Mouse (Mus musculus) MEL (cell line): ENCODE results near the gene Tmem151b. TPM values are rescaled to one million over a fixed set of nuclear protein-coding genes. Genes with fewer than 3 reads are reported as not detected.

Source experiments
- DNase-seq: peaks from one replicate; pipeline ENCODE4 v3.0.0; 2011; ENCODE audit warnings: low read depth, low spot score
- H3K27ac ChIP-seq: 2 replicates; pipeline ENCODE4 v1.5.1; 2012; ENCODE audit warnings: low read depth, mild to moderate bottlenecking, control low read depth, low read length, moderate library complexity; ENCODE audit not compliant: control insufficient read depth
- H3K27me3 ChIP-seq, 2 experiments: fragments of 150-350 bp in 1 of 2; sonication (generic) in 1 of 2; 2 replicates each; pipeline ENCODE4 v1.6.1; 2012; ENCODE audit warnings: low read length in 2 of 2, mild to moderate bottlenecking in 2 of 2, improper control_type of control experiment in 1 of 2, moderate library complexity in 1 of 2; ENCODE audit not compliant: insufficient read depth in 2 of 2, control insufficient read depth in 1 of 2
- H3K36me3 ChIP-seq, 2 experiments: 2 replicates each; pipeline ENCODE4 v1.6.1; 2012 to 2014; ENCODE audit warnings: low read length in 2 of 2, improper control_type of control experiment in 1 of 2, inconsistent platforms in 1 of 2, mild to moderate bottlenecking in 1 of 2; ENCODE audit not compliant: insufficient read depth in 2 of 2, control insufficient read depth in 1 of 2
- H3K4me1 ChIP-seq, 2 experiments: fragments of 150-350 bp in 1 of 2; sonication (generic) in 1 of 2; 2 replicates each; pipeline ENCODE4 v1.6.1; 2012; ENCODE audit warnings: low read length in 2 of 2, improper control_type of control experiment in 1 of 2, mild to moderate bottlenecking in 1 of 2; ENCODE audit not compliant: insufficient read depth in 2 of 2, control insufficient read depth in 1 of 2
- H3K4me3 ChIP-seq, 2 experiments: fragments of 150-350 bp in 1 of 2; sonication (generic) in 1 of 2; 2 replicates each; pipeline ENCODE4 v1.5.1; 2012; ENCODE audit warnings: low read depth in 2 of 2, low read length in 2 of 2, mild to moderate bottlenecking in 2 of 2, moderate library complexity in 2 of 2, control low read depth in 1 of 2, improper control_type of control experiment in 1 of 2; ENCODE audit not compliant: control insufficient read depth in 1 of 2, insufficient read depth in 1 of 2
- H3K79me2 ChIP-seq: 2 replicates; pipeline ENCODE4 v1.6.1; 2012; ENCODE audit warnings: mild to moderate bottlenecking, low read length, moderate library complexity; ENCODE audit not compliant: control insufficient read depth, poor library complexity, insufficient read depth
- H3K9ac ChIP-seq: 2 replicates; pipeline ENCODE4 v1.6.1; 2012; ENCODE audit warnings: low read depth, mild to moderate bottlenecking, control low read depth, low read length, moderate library complexity; ENCODE audit not compliant: control insufficient read depth, poor library complexity, severe bottlenecking
- H3K9me3 ChIP-seq: fragments of 150-350 bp; sonication (generic); replicated peaks from 2 replicates; pipeline ENCODE4 v1.6.1; 2012; ENCODE audit warnings: mild to moderate bottlenecking, low read length, improper control_type of control experiment, moderate library complexity; ENCODE audit not compliant: insufficient read depth
- CHD1 ChIP-seq: IDR thresholded peaks from 2 replicates; pipeline ENCODE4 v1.6.1; 2012; ENCODE audit warnings: low read depth, mild to moderate bottlenecking, inconsistent platforms, low read length, improper control_type of control experiment
- ELF1 ChIP-seq: IDR thresholded peaks from 2 replicates; pipeline ENCODE4 v1.6.1; 2014; ENCODE audit warnings: low read depth, mild to moderate bottlenecking, inconsistent platforms, low read length, improper control_type of control experiment, moderate library complexity
- EP300 ChIP-seq, 2 experiments: IDR thresholded peaks; 2 replicates each; pipeline ENCODE4 v1.6.1; 2011; ENCODE audit warnings: improper control_type of control experiment in 2 of 2, low read length in 2 of 2, low read depth in 1 of 2, mild to moderate bottlenecking in 1 of 2
- GATA1 ChIP-seq: IDR thresholded peaks from 2 replicates; pipeline ENCODE4 v1.6.1; 2011; ENCODE audit warnings: low read depth, low read length, improper control_type of control experiment
- HCFC1 ChIP-seq: IDR thresholded peaks from 2 replicates; pipeline ENCODE4 v1.6.1; 2012; ENCODE audit warnings: low read depth, mild to moderate bottlenecking, inconsistent platforms, low read length, improper control_type of control experiment, moderate library complexity
- MXI1 ChIP-seq: IDR thresholded peaks from 2 replicates; pipeline ENCODE4 v1.6.1; 2011; ENCODE audit warnings: mild to moderate bottlenecking, low read depth, low read length, improper control_type of control experiment
- MYB ChIP-seq: IDR thresholded peaks from 2 replicates; pipeline ENCODE4 v1.6.1; 2011; ENCODE audit warnings: mild to moderate bottlenecking, low read depth, low read length, improper control_type of control experiment
- NELFE ChIP-seq: IDR thresholded peaks from 2 replicates; pipeline ENCODE4 v1.6.1; 2011; ENCODE audit warnings: low read depth, low read length, improper control_type of control experiment
- NRF1 ChIP-seq: IDR thresholded peaks from 2 replicates; pipeline ENCODE4 v1.6.1; 2014; ENCODE audit warnings: low read depth, mild to moderate bottlenecking, inconsistent platforms, low read length, improper control_type of control experiment, moderate library complexity; ENCODE audit not compliant: poor library complexity, insufficient read depth, severe bottlenecking
- RAD21 ChIP-seq: IDR thresholded peaks from 2 replicates; pipeline ENCODE4 v1.6.1; 2011; ENCODE audit warnings: mild to moderate bottlenecking, low read depth, low read length, improper control_type of control experiment
- RCOR1 ChIP-seq: IDR thresholded peaks from 2 replicates; pipeline ENCODE4 v1.6.1; 2012; ENCODE audit warnings: low read depth, mild to moderate bottlenecking, inconsistent platforms, low read length, improper control_type of control experiment
- SIN3A ChIP-seq: IDR thresholded peaks from 2 replicates; pipeline ENCODE4 v1.6.1; 2012; ENCODE audit warnings: low read length, improper control_type of control experiment, inconsistent platforms
- SMC3 ChIP-seq: IDR thresholded peaks from 2 replicates; pipeline ENCODE4 v1.6.1; 2011; ENCODE audit warnings: low read depth, low read length, improper control_type of control experiment
- TCF12 ChIP-seq: IDR thresholded peaks from 2 replicates; pipeline ENCODE4 v1.6.1; 2014; ENCODE audit warnings: low read depth, mild to moderate bottlenecking, inconsistent platforms, low read length, improper control_type of control experiment, moderate library complexity
- UBTF ChIP-seq: IDR thresholded peaks from 2 replicates; pipeline ENCODE4 v1.6.1; 2012; ENCODE audit warnings: low read depth, mild to moderate bottlenecking, inconsistent platforms, low read length, improper control_type of control experiment, moderate library complexity, borderline replicate concordance; ENCODE audit not compliant: insufficient read depth
- USF1 ChIP-seq: IDR thresholded peaks from 2 replicates; pipeline ENCODE4 v1.6.1; 2014; ENCODE audit warnings: low read depth, mild to moderate bottlenecking, inconsistent platforms, low read length, improper control_type of control experiment, moderate library complexity
- USF2 ChIP-seq, 2 experiments: IDR thresholded peaks; 2 replicates each; pipeline ENCODE4 v1.6.1; 2011 to 2012; ENCODE audit warnings: improper control_type of control experiment in 2 of 2, low read length in 2 of 2, borderline replicate concordance in 1 of 2, inconsistent platforms in 1 of 2, low read depth in 1 of 2, mild to moderate bottlenecking in 1 of 2; ENCODE audit not compliant: insufficient read depth in 1 of 2
- ZMIZ1 ChIP-seq: IDR thresholded peaks from 2 replicates; pipeline ENCODE4 v1.6.1; 2012; ENCODE audit warnings: low read depth, mild to moderate bottlenecking, inconsistent platforms, low read length, improper control_type of control experiment, moderate library complexity
- ZNF384 ChIP-seq: IDR thresholded peaks from 2 replicates; pipeline ENCODE4 v1.6.1; 2012; ENCODE audit warnings: low read depth, mild to moderate bottlenecking, inconsistent platforms, low read length, improper control_type of control experiment
- polyA plus RNA-seq, 2 experiments: library from polyadenylated mRNA; stranded (reverse) in 1 of 2; unstranded in 1 of 2; fragments of >175 nt in 1 of 2; fragments of >200 nt in 1 of 2; gene quantifications; 2 replicates each; pipeline versions ENCODE4 v1.2.1 to v1.2.4; 2012; ENCODE audit warnings: low replicate concordance in 2 of 2, low read depth in 1 of 2; ENCODE audit not compliant: insufficient read length in 2 of 2, insufficient read depth in 1 of 2, missing spikeins in 1 of 2
- total RNA-seq: library from RNA; depleted of rRNA; stranded (reverse); fragments of 300-350 nt; gene quantifications from 2 replicates; pipeline ENCODE4 v1.2.3, GENCODE M21; 2012

Gene Tmem151b
- total and polyA plus RNA-seq, 3 experiments = 0.15 to 1.1 TPM; not detected in 1

DNA sequence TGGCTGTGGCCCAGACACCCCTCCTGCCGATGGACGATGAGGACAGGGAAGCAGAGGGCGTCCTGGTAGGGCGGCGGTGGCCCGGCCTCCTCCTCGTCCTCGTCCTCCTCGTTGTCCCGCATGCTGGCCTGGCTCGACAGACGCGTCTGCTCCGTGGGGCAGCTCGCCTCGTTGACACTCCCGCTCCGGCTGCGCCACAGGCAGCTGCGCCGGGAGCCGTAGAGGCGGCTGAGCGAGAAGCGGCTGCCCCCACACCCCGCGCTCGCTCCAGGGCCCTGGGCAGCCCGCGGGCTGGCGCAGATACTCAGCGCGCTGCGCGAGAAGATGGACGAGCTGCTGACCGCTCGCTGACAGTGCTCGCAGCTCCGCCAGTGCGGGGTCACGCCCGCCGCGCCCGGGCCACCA lies 4.6 kb downstream of the Tmem151b start:
- H3K4me3 ChIP-seq = no peak overlapping the region
- H3K9ac ChIP-seq = no peak overlapping the region

DNA sequence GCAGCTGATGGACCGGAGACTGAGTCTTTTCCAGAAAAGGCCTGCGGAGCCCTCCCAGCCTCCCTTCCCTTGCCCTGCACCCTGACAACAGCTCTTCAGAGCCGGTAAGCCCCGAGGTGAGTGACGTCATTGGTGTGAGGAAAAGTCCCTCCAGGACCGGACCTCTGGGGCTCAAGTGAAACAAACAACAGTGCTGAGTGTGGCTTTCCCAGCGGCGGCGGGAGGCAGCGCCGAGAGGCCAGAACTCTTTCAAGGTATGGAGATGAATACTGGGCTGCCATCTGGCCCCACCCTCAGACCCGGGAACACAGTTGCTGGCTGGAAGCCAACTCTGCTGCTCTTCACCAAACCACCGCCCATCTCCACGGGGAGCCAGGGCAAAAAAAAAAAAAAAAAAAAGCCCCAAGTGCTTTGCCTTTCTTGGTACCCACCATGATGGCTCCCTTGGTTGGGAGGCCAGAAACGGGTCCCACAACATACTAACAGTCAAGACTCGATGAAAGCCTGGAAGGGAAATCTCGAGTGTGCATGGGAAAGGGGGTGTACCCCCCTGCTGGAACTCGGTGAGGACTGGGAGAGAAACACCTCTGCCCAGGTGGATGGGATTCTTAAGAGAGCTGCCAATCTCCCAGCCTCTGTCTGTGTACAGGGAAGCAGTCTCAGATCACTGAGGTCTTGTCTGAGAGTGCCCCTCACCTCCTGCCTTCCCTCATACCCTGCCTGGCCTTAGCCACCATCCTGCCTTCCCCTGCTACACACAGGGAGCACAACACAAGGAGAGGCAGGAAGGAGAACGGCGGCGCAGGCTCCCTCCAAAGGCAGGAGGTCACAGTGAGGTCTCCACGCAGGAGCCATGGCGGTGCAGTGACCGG lies 5.2 kb downstream of the Tmem151b start:
- H3K9me3 ChIP-seq = no peaks in the 10 kb centered on the region

More for the DNA sequence above, 4.6 kb downstream of the Tmem151b start:
- peaks cover 2% of the 10 kb centered on the region in 2 experiments; a peak in 3 of 4 replicates for H3K27me3 ChIP-seq
- peaks cover 0 to 8% of the 10 kb centered on the region in 2 experiments; a peak in 1 of 4 replicates for H3K4me1 ChIP-seq
- TF ChIP-seq TCF12 = no peak
- TF ChIP-seq NELFE = no peak
- TF ChIP-seq SMC3 = no peak
- TF ChIP-seq USF2 (IDR thresholded peaks at IDR 0.05; ENCODE audit: borderline replicate concordance in 1 of 2, insufficient read depth in 1 of 2, low read depth in 1 of 2, low read length in 2 of 2) = no peak
- TF ChIP-seq MXI1 = no peak
- TF ChIP-seq, all 39 proteins: peak for 0
- H3K36me3 ChIP-seq = no peaks in the 10 kb centered on the region
- DNase-seq = no peak
- H3K9me3 ChIP-seq = no peaks in the 10 kb centered on the region
- H3K79me2 ChIP-seq = no peaks in the 10 kb centered on the region
- H3K27ac ChIP-seq = no peak overlapping the region

DNA sequence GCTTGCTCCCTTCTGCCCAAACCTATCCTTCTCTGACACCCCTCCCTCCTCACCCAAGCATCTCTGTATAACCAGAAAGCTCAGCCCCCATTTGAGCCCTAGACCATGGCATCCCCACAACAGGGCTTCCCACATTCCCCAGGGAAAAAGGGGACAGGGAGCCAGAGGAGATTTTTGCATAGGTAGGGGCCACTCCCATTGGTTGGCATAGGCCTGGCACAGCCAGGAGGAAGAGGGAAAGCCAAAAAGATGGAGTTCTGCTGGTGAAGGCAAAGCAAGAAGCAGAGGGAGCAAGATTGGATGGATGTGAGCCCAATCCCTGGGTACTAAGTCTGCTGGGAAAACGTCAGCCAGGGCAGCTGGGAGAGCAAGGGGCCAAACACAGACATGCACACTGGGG lies 6.4 kb downstream of the Tmem151b start:
- peaks cover 0 to 2% of the 10 kb centered on the region in 2 experiments; a peak in 1 of 4 replicates for H3K4me1 ChIP-seq
- no peaks in the 10 kb centered on the region for H3K9me3 ChIP-seq
- H3K79me2 ChIP-seq = no peaks in the 10 kb centered on the region
- no peak overlapping the region for H3K4me3 ChIP-seq
- TF ChIP-seq TCF12 = no peak
- no peak for TF ChIP-seq MYB
- TF ChIP-seq USF2 (IDR thresholded peaks at IDR 0.05; ENCODE audit: borderline replicate concordance in 1 of 2, insufficient read depth in 1 of 2, low read depth in 1 of 2, low read length in 2 of 2) = no peak
- TF ChIP-seq RAD21 = no peak
- no peak for TF ChIP-seq USF1
- TF ChIP-seq ELF1 = no peak
- TF ChIP-seq EP300 (IDR thresholded peaks at IDR 0.05; ENCODE audit: low read depth in 1 of 2, low read length in 2 of 2) = no peak
- no peak for TF ChIP-seq HCFC1
- no peak for TF ChIP-seq MXI1
- no peak for TF ChIP-seq SIN3A
- TF ChIP-seq UBTF = no peak
- no peak for TF ChIP-seq ZMIZ1
- no peak for TF ChIP-seq RCOR1
- TF ChIP-seq GATA1 = no peak
- no peak for TF ChIP-seq NRF1
- no peak for TF ChIP-seq CHD1
- TF ChIP-seq, all 39 proteins: peak for 0
- H3K9ac ChIP-seq = no peak overlapping the region
- no peak for DNase-seq
- H3K27ac ChIP-seq = no peak overlapping the region
- peaks cover 2 to 7% of the 10 kb centered on the region in 2 experiments; a peak in 3 of 4 replicates for H3K27me3 ChIP-seq
- H3K36me3 ChIP-seq = no peaks in the 10 kb centered on the region

More for the DNA sequence above, 5.2 kb downstream of the Tmem151b start:
- H3K27ac ChIP-seq = no peak overlapping the region
- H3K4me1 ChIP-seq = peaks cover 0 to 8% of the 10 kb centered on the region in 2 experiments; a peak in 1 of 4 replicates
- TF ChIP-seq TCF12 = no peak
- TF ChIP-seq ZNF384 = peak; percentile 94
- peaks cover 2% of the 10 kb centered on the region in 2 experiments; a peak in 2 of 4 replicates for H3K27me3 ChIP-seq
- peak; percentile 62 for DNase-seq
- no peak overlapping the region; a peak in 1 of 4 replicates for H3K4me3 ChIP-seq
- H3K9ac ChIP-seq = no peak overlapping the region
- no peaks in the 10 kb centered on the region for H3K79me2 ChIP-seq
- no peaks in the 10 kb centered on the region for H3K36me3 ChIP-seq
